Mouse (Mus musculus) midbrain, embryonic 15.5 days (tissue): ENCODE measurements at regions not wholly inside any gene's neighbourhood (a gene's known extent, or its start where the extent isn't known, plus 50 kb on each side); places are given as distances from the start of the nearest gene placed in this dataset.

Experiments
- ATAC-seq: fragments of 200-750 bp; cut with Nextera tagmentation; replicated peaks from 2 replicates; pipeline ENCODE4 v1.8.0; 2017; ENCODE audit warnings: moderate TSS enrichment
- H3K27ac ChIP-seq: fragments of 300-500 bp; sonication (generic); 2 replicates; pipeline ENCODE4 v1.5.1; 2015; ENCODE audit warnings: mild to moderate bottlenecking, inconsistent platforms
- H3K27me3 ChIP-seq: fragments of 300-500 bp; sonication (generic); replicated peaks from 2 replicates; pipeline ENCODE4 v1.6.1; 2015; ENCODE audit warnings: inconsistent platforms
- H3K36me3 ChIP-seq: fragments of 300-500 bp; sonication (generic); replicated peaks from 2 replicates; pipeline ENCODE4 v1.6.1; 2015; ENCODE audit warnings: inconsistent platforms
- H3K4me1 ChIP-seq: fragments of 300-500 bp; sonication (generic); 2 replicates; pipeline ENCODE4 v1.6.1; 2015; ENCODE audit warnings: inconsistent platforms
- H3K4me2 ChIP-seq: fragments of 300-500 bp; sonication (generic); 2 replicates; pipeline ENCODE4 v1.6.1; 2015; ENCODE audit warnings: inconsistent platforms, mild to moderate bottlenecking, moderate library complexity
- H3K4me3 ChIP-seq: fragments of 300-500 bp; sonication (generic); 2 replicates; pipeline ENCODE4 v1.5.1; 2015; ENCODE audit warnings: mild to moderate bottlenecking, inconsistent platforms
- H3K9ac ChIP-seq: fragments of 300-500 bp; sonication (generic); 2 replicates; pipeline ENCODE4 v1.6.1; 2015; ENCODE audit warnings: mild to moderate bottlenecking, inconsistent platforms
- H3K9me3 ChIP-seq: fragments of 300-500 bp; sonication (generic); 2 replicates; pipeline ENCODE4 v1.6.1; 2016; ENCODE audit warnings: inconsistent platforms
- WGBS: fragments of 180-500 bp; shearing (Covaris S2); methylation state at CpG from one replicate; pipeline ENCODE4 v1.1.7; 2015; ENCODE audit warnings: mixed read lengths; 5-methylcytosine and 5-hydroxymethylcytosine counted together

- no peaks in the 10 kb centered on the region for H3K36me3 ChIP-seq
- H3K4me1 ChIP-seq = 0 out of 2 replicates have a peak, but pooled peaks cover 5% of the 10 kb centered on the region
- no peaks in the 10 kb centered on the region for H3K27me3 ChIP-seq
- 81% methylated on average over 5 of the region's 5 CpGs for WGBS
- no peak overlapping the region for H3K27ac ChIP-seq
- no peak overlapping the region for H3K4me3 ChIP-seq
- no peak overlapping the region for H3K9ac ChIP-seq
- ATAC-seq = no peak
- no peak overlapping the region for H3K4me2 ChIP-seq
- no peaks in the 10 kb centered on the region for H3K9me3 ChIP-seq
Observed at GRCm38 (mm10) chr12:109521199-109521780, 68.7 kb downstream of the Dlk1 start.

- H3K27me3 ChIP-seq = no peaks in the 10 kb centered on the region
- H3K4me1 ChIP-seq = 0 out of 2 replicates have a peak, but pooled peaks cover 5% of the 10 kb centered on the region
- H3K9ac ChIP-seq = no peak overlapping the region
- no peak overlapping the region for H3K4me2 ChIP-seq
- WGBS = 43% methylated on average over 8 of the region's 8 CpGs
- no peak for ATAC-seq
- H3K27ac ChIP-seq = no peak overlapping the region
- no peak overlapping the region for H3K4me3 ChIP-seq
- H3K36me3 ChIP-seq = no peaks in the 10 kb centered on the region
- H3K9me3 ChIP-seq = no peaks in the 10 kb centered on the region
Observed at GRCm38 (mm10) chr12:109520414-109520813, 67.8 kb downstream of the Dlk1 start.

- H3K27me3 ChIP-seq = no peaks in the 10 kb centered on the region
- H3K36me3 ChIP-seq = no peaks in the 10 kb centered on the region
- H3K9me3 ChIP-seq = no peaks in the 10 kb centered on the region
- WGBS = 54% methylated on average over 5 of the region's 5 CpGs
- H3K27ac ChIP-seq = no peak overlapping the region
- H3K4me3 ChIP-seq = no peak overlapping the region
- no peak for ATAC-seq
- H3K9ac ChIP-seq = no peak overlapping the region
- H3K4me2 ChIP-seq = no peak overlapping the region
- 0 out of 2 replicates have a peak, but pooled peaks cover 5% of the 10 kb centered on the region for H3K4me1 ChIP-seq
Observed at GRCm38 (mm10) chr12:109519838-109520237, 67.2 kb downstream of the Dlk1 start.

GRCm38 (mm10) chr12:109518413-109519021 is 65.9 kb downstream of the Dlk1 start:
- Histone ChIP-seq H3K9me3 (no peaks in the 10 kb centered on the region), H3K27me3 (no peaks in the 10 kb centered on the region), H3K4me1 (0 out of 2 replicates have a peak, but pooled peaks cover 5% of the 10 kb centered on the region), H3K4me3 (no peak overlapping the region), H3K9ac (no peak overlapping the region), H3K36me3 (no peaks in the 10 kb centered on the region), H3K4me2 (no peak overlapping the region), H3K27ac (no peak overlapping the region)
- no peak for ATAC-seq
- 20% methylated on average over 6 of the region's 7 CpGs for WGBS

- Histone ChIP-seq H3K4me2 (no peak overlapping the region), H3K27me3 (no peaks in the 10 kb centered on the region), H3K36me3 (no peaks in the 10 kb centered on the region), H3K27ac (no peak overlapping the region), H3K9ac (no peak overlapping the region), H3K4me1 (0 out of 2 replicates have a peak, but pooled peaks cover 5% of the 10 kb centered on the region), H3K9me3 (no peaks in the 10 kb centered on the region), H3K4me3 (no peak overlapping the region)
- WGBS = 47% methylated on average over 7 of the region's 7 CpGs
- no peak for ATAC-seq
Observed at GRCm38 (mm10) chr12:109517764-109518163, 65.1 kb downstream of the Dlk1 start.

GRCm38 (mm10) chr12:109516961-109517360 is 64.3 kb downstream of the Dlk1 start:
- Histone ChIP-seq H3K9me3 (no peaks in the 10 kb centered on the region), H3K36me3 (no peaks in the 10 kb centered on the region), H3K27me3 (no peaks in the 10 kb centered on the region), H3K27ac (no peak overlapping the region), H3K4me1 (0 out of 2 replicates have a peak, but pooled peaks cover 5% of the 10 kb centered on the region), H3K4me3 (no peak overlapping the region), H3K9ac (no peak overlapping the region), H3K4me2 (no peak overlapping the region)
- ATAC-seq = no peak
- WGBS = 51% methylated on average over 4 of the region's 4 CpGs

DNA sequence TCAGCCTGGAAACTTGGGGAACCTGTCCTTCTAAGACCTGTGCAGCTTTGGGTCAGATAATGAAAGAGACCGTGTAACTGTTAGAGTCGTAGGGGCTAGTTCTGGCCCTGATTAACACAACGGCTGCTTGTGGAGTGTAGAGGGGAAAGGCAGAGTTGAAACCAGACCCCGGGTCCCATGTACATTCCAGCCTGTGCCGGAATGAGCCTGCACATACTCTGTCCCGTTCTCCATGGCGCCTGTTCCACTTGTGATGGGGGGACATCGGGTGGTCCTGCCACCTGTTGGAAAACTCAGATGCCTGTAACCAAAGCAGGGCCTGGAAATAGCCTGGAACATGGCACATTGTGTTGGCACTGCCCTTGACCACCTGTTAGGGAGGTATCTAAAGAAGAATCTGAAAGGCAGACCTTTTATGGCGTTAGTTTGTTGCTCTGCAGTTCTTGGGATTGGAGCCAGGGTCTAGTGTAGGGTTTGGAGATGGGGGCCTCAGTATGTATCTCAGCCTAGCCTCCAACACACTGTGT is 61.7 kb downstream of the Dlk1 start:
- 91% methylated on average over 9 of the region's 9 CpGs for WGBS
- no peak overlapping the region for H3K4me3 ChIP-seq
- no peaks in the 10 kb centered on the region for H3K36me3 ChIP-seq
- no peaks in the 10 kb centered on the region for H3K27me3 ChIP-seq
- H3K27ac ChIP-seq = no peak overlapping the region
- ATAC-seq = no peak
- no peak overlapping the region for H3K9ac ChIP-seq
- H3K9me3 ChIP-seq = no peaks in the 10 kb centered on the region
- peaks cover 13% of the 10 kb centered on the region for H3K4me1 ChIP-seq
- no peak overlapping the region for H3K4me2 ChIP-seq
